Mouse (Mus musculus) adrenal gland, adult (tissue): ENCODE results near the gene Rtn4ip1.

ENCODE experiments used
- DNase-seq, 2 experiments: peaks; one replicate each; pipeline ENCODE4 v3.0.0; 2022 to 2023; ENCODE audit warnings: low spot score in 1 of 2; ENCODE audit not compliant: inconsistent age in 2 of 2

The Rtn4ip1 gene

DNA sequence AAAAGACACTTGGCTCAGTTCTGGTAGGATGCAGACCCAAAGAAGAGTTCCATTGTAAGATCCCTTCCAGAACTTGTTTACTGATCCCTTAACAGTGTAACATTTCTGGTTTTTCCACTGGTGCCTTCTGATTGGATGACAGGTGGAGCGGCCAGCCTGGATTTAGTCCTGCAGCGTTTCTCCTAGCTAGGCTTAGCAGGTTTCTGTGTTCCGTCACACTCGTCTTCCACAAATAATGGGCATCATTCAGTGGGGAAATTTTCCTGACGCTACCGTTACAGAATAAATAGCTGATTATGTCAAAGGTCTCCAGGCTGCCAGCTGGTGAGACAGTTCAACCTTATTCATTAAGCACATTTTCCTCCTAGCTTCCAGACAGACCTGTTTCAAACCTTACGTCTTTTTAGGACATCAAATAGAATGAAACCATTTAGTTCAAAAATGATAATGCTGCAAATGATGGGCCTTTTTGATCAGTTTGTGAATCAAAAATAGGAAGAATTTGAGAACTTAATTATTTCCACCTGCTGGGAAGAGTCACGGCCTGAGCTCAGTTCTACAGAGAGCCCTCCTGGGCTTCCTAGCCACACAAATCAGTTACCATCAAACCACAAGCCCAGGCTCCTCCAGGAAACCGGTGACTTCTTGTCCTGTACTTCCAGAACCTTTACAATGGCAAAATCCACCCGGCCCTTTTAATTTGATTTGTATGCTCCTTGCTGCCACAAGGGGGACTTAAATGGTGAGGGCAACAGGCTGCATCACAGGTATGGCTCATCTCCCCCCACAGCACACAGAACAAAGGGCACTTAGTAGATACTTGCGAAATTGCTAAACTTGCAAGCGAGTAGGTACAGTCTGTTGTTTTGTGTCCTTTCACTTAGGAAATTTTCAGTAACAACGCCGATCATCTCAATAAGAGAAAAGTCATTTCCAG lies 100.7 kb downstream of the Rtn4ip1 start:
- peak in 1 of 2 experiments; percentile 58 for DNase-seq

DNA sequence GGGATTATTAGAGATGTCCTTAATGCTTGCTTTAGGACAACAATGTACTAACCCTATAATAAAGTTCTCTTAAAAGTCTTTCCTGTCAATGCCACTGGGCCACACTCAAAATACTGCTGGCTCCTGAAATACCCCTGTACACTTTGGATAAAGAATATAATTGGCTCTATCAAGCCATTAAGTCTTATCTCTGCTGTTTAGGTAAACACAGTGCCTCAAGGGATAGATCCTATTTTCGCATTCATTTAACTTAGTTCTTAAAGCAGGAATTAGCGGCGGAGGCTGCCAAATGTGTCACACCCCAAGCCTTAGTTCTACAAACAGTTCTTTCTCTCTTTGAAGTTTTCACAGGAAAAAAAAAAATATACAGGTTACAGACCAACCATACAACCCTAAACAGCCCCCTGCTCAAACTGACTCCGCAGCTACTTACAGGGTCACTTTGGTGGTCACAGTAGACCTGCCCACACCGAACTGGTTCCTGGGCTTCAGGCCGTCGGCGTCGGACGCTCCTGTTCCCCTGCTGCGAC lies 101.5 kb downstream of the Rtn4ip1 start:
- peak in 1 of 2 experiments; percentile 32 for DNase-seq

DNA sequence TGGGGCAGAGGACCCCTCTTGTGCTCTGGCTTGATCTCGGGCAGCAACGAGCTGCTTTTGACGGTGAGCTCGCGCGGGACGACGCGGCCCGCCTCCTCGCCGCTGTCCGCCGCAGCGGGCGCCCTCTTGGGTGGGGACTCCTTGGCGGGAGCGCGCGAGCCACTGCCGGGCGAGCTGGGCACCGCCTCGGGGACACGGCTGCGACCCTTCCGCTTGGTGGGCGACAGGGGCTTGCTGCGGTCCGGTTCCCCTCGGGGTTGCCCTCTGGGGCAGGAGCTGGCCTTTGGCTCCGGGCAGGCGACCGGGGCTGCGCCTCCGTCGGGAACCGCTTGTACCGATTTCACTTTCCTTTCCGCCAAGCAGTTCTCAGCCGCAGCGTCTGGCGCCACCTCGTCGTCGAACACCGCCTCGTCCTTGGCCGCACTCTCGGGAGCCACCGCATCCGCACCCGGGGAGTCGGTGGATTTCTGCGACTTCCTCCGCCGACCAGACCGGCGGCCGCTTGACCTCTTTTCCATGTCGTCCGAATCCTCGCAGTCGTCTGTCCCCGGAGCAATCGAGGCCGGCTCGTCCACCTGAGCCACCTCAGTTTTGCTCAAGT lies 102.0 kb downstream of the Rtn4ip1 start:
- peak; percentile 66 to 88 for DNase-seq

DNA sequence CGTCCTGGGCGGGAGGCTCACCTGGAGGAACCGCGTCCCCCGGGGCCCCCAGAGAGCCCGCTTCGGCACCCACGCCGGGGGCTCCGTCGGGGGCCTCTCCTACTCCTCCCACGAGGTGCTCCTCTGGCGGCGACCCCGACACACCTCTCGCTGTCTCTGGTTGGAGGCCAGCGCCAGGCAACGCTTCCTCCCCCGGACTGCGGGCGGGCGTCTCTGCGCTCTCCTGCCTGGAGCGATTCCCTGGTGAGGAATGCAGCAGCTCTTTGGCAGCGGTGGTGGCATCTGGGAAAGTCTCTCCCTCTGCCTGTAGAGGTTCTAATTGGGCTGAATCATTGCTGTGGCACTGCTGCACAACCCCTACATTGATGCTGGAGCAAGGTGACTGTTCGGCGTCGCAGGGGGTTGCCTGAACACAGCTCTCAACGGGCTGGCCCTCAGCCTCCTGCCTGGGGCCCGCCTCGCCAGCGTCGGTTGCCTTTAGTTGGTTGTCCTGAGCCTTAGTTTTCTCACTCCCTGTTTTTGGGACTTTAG lies 102.7 kb downstream of the Rtn4ip1 start:
- DNase-seq: peak; percentile 17 to 62

DNA sequence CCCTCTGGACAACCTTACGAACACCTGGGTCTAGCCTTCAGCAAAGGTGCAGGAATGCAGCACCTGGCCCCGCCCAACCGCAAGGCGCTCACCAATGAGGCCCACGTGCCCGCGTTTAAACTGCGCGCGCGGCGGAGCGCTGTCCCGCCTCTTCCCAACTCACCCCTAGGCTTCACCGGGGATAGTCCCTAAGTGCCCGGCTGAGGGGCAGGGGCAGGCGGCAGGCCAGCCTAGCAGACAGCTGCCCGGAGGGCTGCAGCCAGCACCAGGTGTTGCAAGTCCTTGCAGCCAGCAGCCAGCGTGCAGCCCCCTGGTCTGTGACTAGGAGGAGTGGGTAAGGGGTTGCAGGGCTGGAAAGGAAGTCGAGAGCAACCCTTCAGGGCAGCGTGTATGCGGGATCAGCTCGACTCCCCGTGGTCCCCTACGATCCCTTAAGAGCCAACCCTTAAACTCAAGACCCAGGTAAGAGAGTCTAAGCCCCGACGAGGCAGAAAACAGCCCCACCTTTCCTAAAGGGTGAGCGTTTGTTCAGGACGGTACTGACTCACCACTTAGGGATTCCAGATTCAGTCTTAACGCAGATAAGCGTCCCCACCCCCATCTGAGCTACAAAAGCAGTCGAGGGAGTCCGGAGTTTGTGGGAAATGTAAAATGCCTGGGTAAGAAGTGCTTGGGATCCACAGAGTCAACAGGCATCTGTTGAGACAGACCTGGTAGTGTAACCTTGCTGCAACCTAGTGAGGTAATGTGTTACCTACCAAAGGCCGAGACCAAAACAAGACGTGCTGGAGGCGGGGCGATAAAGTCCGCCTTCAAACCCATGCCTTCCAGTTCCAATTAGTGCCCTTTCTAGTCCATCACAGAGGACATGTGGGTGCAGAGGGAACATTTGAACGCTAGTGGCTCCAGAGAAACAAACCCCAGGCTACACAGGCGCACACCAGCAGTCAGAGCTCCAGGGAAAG lies 104.4 kb downstream of the Rtn4ip1 start:
- DNase-seq: peak; percentile 20 to 58
